Mouse (Mus musculus) inflammation-experienced regulatory T-cells, adult 6 months (primary cell): ENCODE results near the gene Gm45753. TPM values are rescaled to one million over a fixed set of nuclear protein-coding genes. Genes with fewer than 3 reads are reported as not detected.

Experiments used
- ATAC-seq: one replicate; pipeline ENCODE4 v1.8.0; 2017
- polyA plus RNA-seq, 3 experiments: library from polyadenylated mRNA; unstranded; fragments of 100-300 nt; shearing (Covaris generic); gene quantifications; one replicate each; pipeline ENCODE4 v1.2.1; 2017

Gene Gm45753
- polyA plus RNA-seq, 3 experiments from 2014 or later, result not detected

GRCm38 (mm10) chr8:45269056-45269455 lies 39.2 kb downstream of the Gm45753 start:
- ATAC-seq, result no peak

GRCm38 (mm10) chr8:45268485-45268884 lies 39.8 kb downstream of the Gm45753 start:
- ATAC-seq, result no peak

- no peak for ATAC-seq
Observed at GRCm38 (mm10) chr8:45267611-45268391, 40.5 kb downstream of the Gm45753 start.

DNA sequence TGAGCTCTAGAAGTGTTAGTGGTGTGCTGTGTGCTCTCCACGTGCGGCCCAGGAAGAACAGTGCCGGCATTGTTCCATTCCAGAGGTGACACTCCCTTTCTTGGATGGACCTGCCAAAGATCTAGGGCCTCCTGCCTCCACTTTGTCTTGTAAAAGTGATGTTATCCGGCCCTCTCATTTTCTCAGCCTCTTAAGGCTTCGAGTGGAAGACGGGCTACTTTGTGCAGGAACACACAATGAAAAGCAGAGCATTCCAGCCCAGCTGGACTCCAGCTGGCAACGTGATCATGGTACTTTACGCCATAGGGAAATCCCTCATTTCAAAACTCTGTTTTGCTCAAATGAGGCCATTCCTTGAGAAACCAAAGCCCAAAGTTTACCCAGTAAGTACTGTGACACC lies 41.3 kb downstream of the Gm45753 start:
- no peak for ATAC-seq

DNA sequence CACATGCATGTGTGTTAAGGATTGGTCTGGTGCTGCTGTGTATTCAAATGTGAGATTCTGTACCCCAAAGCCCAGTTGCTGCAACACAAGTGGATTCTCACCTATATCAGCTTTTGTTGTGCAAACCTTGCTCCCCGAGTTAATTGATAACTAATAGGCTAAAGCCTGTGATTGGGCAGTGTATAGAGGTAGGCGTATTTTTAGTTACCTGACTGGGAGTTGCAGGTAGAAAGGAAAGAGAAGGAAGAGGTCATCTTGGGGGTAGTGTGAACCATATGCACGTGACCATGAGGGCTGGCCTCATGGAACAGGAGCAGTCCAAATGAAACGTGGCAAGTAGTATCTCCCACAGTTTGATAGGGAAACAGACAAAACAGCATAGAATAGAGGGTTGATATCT lies 43.3 kb downstream of the Gm45753 start:
- ATAC-seq, result no peak

GRCm38 (mm10) chr8:45262851-45263250 lies 45.4 kb downstream of the Gm45753 start:
- ATAC-seq, result no peak

GRCm38 (mm10) chr8:45261920-45262319 lies 46.3 kb downstream of the Gm45753 start, which contains the start of gene F11:
Gene F11 (minus strand): TSS chr8:45262031.
- no peak for ATAC-seq

DNA sequence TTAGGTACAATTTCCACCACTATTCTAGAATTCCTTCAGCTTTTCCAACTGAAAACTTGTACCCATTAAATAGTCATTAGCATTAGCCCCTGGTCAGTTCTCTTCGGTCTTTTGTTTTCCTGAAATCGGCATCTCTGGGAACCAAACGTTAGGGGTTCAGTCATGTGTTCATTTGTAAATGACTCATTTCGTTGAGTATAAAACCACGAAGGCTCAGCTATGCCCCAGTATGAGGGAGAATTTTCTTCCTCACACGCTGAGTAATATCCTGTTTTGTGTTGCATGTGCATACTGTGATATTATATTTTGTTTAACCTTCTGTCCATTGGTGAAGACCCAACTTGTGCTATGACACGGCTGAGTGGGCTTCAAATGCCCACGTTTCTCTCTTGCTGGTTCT lies 49.8 kb downstream of the Gm45753 start:
- no peak for ATAC-seq

GRCm38 (mm10) chr8:45255040-45255439 lies 53.2 kb downstream of the Gm45753 start:
- no peak for ATAC-seq

GRCm38 (mm10) chr8:45254194-45254842 lies 53.9 kb downstream of the Gm45753 start:
- no peak for ATAC-seq

GRCm38 (mm10) chr8:45253586-45253985 lies 54.7 kb downstream of the Gm45753 start:
- ATAC-seq, result no peak

- no peak for ATAC-seq
Observed at GRCm38 (mm10) chr8:45253111-45253510, 55.2 kb downstream of the Gm45753 start.

GRCm38 (mm10) chr8:45246307-45246706 lies 62.0 kb downstream of the Gm45753 start:
- ATAC-seq, result no peak

DNA sequence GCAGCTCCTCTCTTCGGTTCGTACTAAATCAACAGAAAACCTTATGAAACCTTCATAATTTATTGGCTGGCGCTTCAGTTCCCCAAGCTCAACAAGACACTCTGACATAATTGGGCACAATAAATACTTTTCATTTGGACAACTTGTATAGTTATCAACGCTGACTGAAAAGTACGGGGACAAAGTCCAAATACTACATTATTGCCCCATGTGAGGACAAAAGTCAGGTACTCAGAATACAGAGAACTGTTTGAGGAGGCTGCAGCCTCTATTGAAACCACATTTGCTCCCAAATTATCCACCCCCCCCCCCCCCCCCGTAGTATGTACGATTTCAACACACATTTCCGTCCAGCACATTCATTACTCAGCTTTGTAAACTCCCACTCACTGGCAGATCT lies 68.9 kb downstream of the Gm45753 start:
- ATAC-seq, result no peak

DNA sequence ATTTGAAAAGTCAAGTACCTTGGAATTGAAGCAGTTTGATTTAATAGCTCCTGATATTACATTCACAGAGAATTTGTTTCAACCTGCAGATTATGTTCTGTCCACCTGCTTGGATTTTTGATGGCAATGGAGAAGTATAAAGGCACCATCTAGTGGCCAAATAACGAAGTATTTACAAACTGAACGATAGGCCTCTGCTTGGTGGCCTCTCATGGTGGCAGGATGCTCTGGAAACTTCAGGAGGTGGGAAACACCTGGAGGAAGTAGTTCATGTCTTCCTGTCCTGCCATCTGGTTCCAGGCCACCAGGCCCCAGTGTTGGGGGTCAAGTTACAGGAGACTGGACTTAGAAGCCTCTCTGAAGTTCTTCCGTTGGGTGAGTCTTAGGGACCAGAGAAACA lies 70.0 kb downstream of the Gm45753 start:
- no peak for ATAC-seq

DNA sequence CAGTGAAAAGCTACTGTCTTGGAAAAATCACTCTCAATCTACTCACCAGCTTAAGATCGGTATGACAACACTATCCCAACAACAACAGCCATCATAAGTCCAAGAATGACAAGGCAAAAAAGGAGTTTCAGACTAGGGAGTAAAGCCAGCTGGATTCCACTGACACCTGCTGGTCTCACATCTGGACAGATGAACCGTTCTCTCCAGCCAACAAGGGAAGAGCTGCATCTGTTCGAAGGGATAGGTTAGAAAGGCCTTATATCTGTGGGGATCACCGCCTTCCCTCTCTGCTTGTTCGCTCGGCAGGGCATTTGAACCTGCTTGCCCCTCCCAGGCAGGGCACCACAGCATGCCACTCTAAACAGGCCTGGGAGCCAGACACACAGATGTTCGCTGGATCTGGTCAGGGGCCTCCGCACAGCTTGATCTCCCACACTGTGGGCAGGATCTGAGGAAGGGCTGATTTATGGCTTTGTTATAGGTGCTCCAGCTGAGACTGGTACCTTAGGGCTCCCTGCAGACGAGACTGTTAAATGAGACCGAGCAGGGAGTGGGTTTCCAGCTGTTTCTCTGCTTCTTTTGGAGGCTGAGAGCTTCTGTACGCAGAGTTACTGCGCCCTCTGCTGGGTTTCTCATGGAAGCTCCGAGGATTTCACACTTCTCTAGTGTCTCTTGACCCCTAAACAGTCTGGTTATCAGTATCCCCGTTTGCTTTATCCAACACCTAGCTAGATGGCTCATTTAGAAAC lies 71.9 kb downstream of the Gm45753 start:
- no peak for ATAC-seq

GRCm38 (mm10) chr8:45235228-45235627 lies 73.0 kb downstream of the Gm45753 start:
- no peak for ATAC-seq

GRCm38 (mm10) chr8:45233256-45233655 lies 75.0 kb downstream of the Gm45753 start:
- ATAC-seq, result no peak

Other genes starting within 250 kb of the Gm45753 start
- not detected for gene Mtnr1a, start 239.3 kb downstream of the Gm45753 start, polyA plus RNA-seq
- not detected for gene F11, start 46.4 kb downstream of the Gm45753 start, polyA plus RNA-seq
- under 1 TPM in 2 of 3 experiments, not detected in 1; 0.13 to 0.34 TPM for gene Klkb1, start 13.6 kb downstream of the Gm45753 start, polyA plus RNA-seq
- 10 to 100 TPM; 14.4 to 16.6 (median 15.7) TPM for gene Cyp4v3, start 24.8 kb upstream of the Gm45753 start, polyA plus RNA-seq
- gene Fam149a, start 73.8 kb upstream of the Gm45753 start, polyA plus RNA-seq, result not detected
- 1 to 10 TPM in 1 of 3 experiments, under 1 TPM in 2; 0.17 to 1.1 (median 0.39) TPM for gene Tlr3, start 102.6 kb upstream of the Gm45753 start, polyA plus RNA-seq
- gene Sorbs2, start 199.3 kb upstream of the Gm45753 start, polyA plus RNA-seq, result under 1 TPM in 2 of 3 experiments, not detected in 1; 0.17 to 0.63 TPM